Mouse (Mus musculus) stomach, postnatal 0 days (tissue): ENCODE measurements around the gene Cct3. TPM values are rescaled to one million over a fixed set of nuclear protein-coding genes. Genes with fewer than 3 reads are reported as not detected.
A peak's percentile ranks its signal among the peaks of the same experiment; 100 is the strongest.

Experiments
- ATAC-seq: fragments of 200-750 bp; cut with Nextera tagmentation; 2 replicates; pipeline ENCODE4 v1.8.0; 2017; ENCODE audit not compliant: low FRiP score, low TSS enrichment
- DNase-seq: peaks from one replicate; pipeline ENCODE4 v3.0.0-alpha.2; 2016; ENCODE audit warnings: low spot score
- H3K27ac ChIP-seq: fragments of 300-500 bp; sonication (generic); replicated peaks from 2 replicates; pipeline ENCODE4 v1.5.1; 2014; ENCODE audit warnings: mild to moderate bottlenecking, control low read depth
- H3K27me3 ChIP-seq: fragments of 300-500 bp; sonication (generic); 2 replicates; pipeline ENCODE4 v1.6.1; 2014; ENCODE audit warnings: low read length; ENCODE audit not compliant: control insufficient read depth, insufficient read depth
- H3K36me3 ChIP-seq: fragments of 300-500 bp; sonication (generic); 2 replicates; pipeline ENCODE4 v1.6.1; 2014; ENCODE audit warnings: low read length, mixed read lengths; ENCODE audit not compliant: control insufficient read depth, insufficient read depth
- H3K4me1 ChIP-seq: fragments of 300-500 bp; sonication (generic); replicated peaks from 2 replicates; pipeline ENCODE4 v1.6.1; 2014; ENCODE audit warnings: antibody characterized with exemption; ENCODE audit not compliant: control insufficient read depth, insufficient read depth
- H3K4me2 ChIP-seq: fragments of 300-500 bp; sonication (generic); replicated peaks from 2 replicates; pipeline ENCODE4 v1.6.1; 2014; ENCODE audit warnings: low read depth, mild to moderate bottlenecking, control low read depth, moderate library complexity
- H3K4me3 ChIP-seq: fragments of 300-500 bp; sonication (generic); 2 replicates; pipeline ENCODE4 v1.5.1; 2014; ENCODE audit warnings: low read depth, low read length, control low read depth
- H3K9ac ChIP-seq: fragments of 300-500 bp; sonication (generic); 2 replicates; pipeline ENCODE4 v1.6.1; 2014; ENCODE audit warnings: mild to moderate bottlenecking, low read length, control low read depth, mixed read lengths
- H3K9me3 ChIP-seq: fragments of 300-500 bp; sonication (generic); 2 replicates; pipeline ENCODE4 v1.6.1; 2016; ENCODE audit warnings: low read length; ENCODE audit not compliant: control insufficient read depth
- CTCF ChIP-seq: IDR thresholded peaks from 2 replicates; pipeline ENCODE4 v1.5.1; 2016; ENCODE audit warnings: antibody characterized with exemption, low read depth, mild to moderate bottlenecking, moderate library complexity
- EP300 ChIP-seq: optimal IDR thresholded peaks from 2 replicates; pipeline ENCODE3; 2016; ENCODE audit warnings: antibody characterized with exemption
- WGBS: fragments of 180-500 bp; shearing (Covaris S2); extraction: QIAGEN DNeasy Blood & Tissue Kit; methylation state at CpG from one replicate; pipeline ENCODE4 v1.1.7; 2014; 5-methylcytosine and 5-hydroxymethylcytosine counted together
- polyA plus RNA-seq: library from polyadenylated mRNA; unstranded; fragments of >200 nt; fragmentation: Nextera tagmentation; extraction: Ambion mirVana; gene quantifications from 2 replicates; pipeline ENCODE4 v1.2.1, GENCODE M21; 2015

The Cct3 gene
- polyA plus RNA-seq: 230 and 233 TPM in 2 replicates

- Histone ChIP-seq H3K36me3 (peaks cover 7% of the 10 kb centered on the region), H3K4me1 (no peaks in the 10 kb centered on the region), H3K27me3 (no peaks in the 10 kb centered on the region), H3K9ac (peak within 1 kb of the TSS; percentile 82), H3K4me3 (peak within 1 kb of the TSS; percentile 79), H3K9me3 (no peaks in the 10 kb centered on the region), H3K4me2 (peak within 1 kb of the TSS; percentile 62), H3K27ac (peak within 1 kb of the TSS; percentile 93)
- under 1% methylated on average over 44 of the region's 44 CpGs for WGBS
- peak; percentile 95 for DNase-seq
- TF ChIP-seq CTCF: peak; percentile 50
- no peak for TF ChIP-seq EP300
- peak; percentile 99 for ATAC-seq
Measured at GRCm38 (mm10) chr3:88296561-88297318, at the start of gene Cct3, which contains the start of gene Tsacc. Gene Cct3 (plus strand): TSS chr3:88297116. Gene Tsacc (minus strand): TSS chr3:88296999.

- Histone ChIP-seq H3K4me1 (no peaks in the 10 kb centered on the region), H3K27ac (no peak overlapping the region), H3K4me2 (no peak overlapping the region), H3K4me3 (no peak overlapping the region), H3K9ac (no peak overlapping the region), H3K36me3 (no peaks in the 10 kb centered on the region), H3K27me3 (peaks cover 3% of the 10 kb centered on the region; the same call in 1 of the 2 replicates), H3K9me3 (no peaks in the 10 kb centered on the region)
- TF ChIP-seq CTCF (no peak), EP300 (no peak)
- ATAC-seq (peak; percentile 22; the same call in 1 of the 2 replicates), DNase-seq (no peak)
- 33% methylated on average over 9 of the region's 9 CpGs for WGBS
Measured at GRCm38 (mm10) chr3:88247666-88248065, 49.2 kb upstream of the Cct3 start.

GRCm38 (mm10) chr3:88248406-88248805, 48.5 kb upstream of the Cct3 start:
- no peaks in the 10 kb centered on the region for H3K36me3 ChIP-seq
- DNase-seq: no peak

GRCm38 (mm10) chr3:88252739-88253138, 44.2 kb upstream of the Cct3 start:
- Histone ChIP-seq H3K4me2 (no peak overlapping the region), H3K9ac (no peak overlapping the region), H3K9me3 (no peaks in the 10 kb centered on the region), H3K4me1 (no peaks in the 10 kb centered on the region), H3K36me3 (no peaks in the 10 kb centered on the region), H3K27ac (no peak overlapping the region), H3K27me3 (no peaks in the 10 kb centered on the region; the same call in 1 of the 2 replicates), H3K4me3 (no peak overlapping the region)
- TF ChIP-seq EP300 (no peak), CTCF (no peak)
- 73% methylated on average over 6 of the region's 6 CpGs for WGBS
- no peak for ATAC-seq
- no peak for DNase-seq

More at GRCm38 (mm10) chr3:88248406-88248805, 48.5 kb upstream of the Cct3 start:
- no peak for ATAC-seq
- no peak overlapping the region for H3K4me3 ChIP-seq
- H3K4me1 ChIP-seq: no peaks in the 10 kb centered on the region
- H3K4me2 ChIP-seq: no peak overlapping the region
- no peak overlapping the region for H3K27ac ChIP-seq
- H3K9me3 ChIP-seq: no peaks in the 10 kb centered on the region
- no peak overlapping the region for H3K9ac ChIP-seq
- 83% methylated on average over 11 of the region's 11 CpGs for WGBS
- H3K27me3 ChIP-seq: peaks cover 2% of the 10 kb centered on the region; the same call in 1 of the 2 replicates
- TF ChIP-seq CTCF (no peak), EP300 (no peak)

GRCm38 (mm10) chr3:88254268-88254926, 42.5 kb upstream of the Cct3 start, which contains the start of gene Rhbg:
Gene Rhbg (minus strand): TSS chr3:88254709.
- peak; percentile 87 for DNase-seq
- Histone ChIP-seq H3K27me3 (no peaks in the 10 kb centered on the region; the same call in 1 of the 2 replicates), H3K9me3 (no peaks in the 10 kb centered on the region), H3K9ac (peak within 1 kb of the TSS; percentile 38), H3K4me1 (no peaks in the 10 kb centered on the region), H3K27ac (no peak within 1 kb of the TSS), H3K4me3 (peak within 1 kb of the TSS; percentile 49), H3K36me3 (no peaks in the 10 kb centered on the region), H3K4me2 (peak within 1 kb of the TSS; percentile 68)
- TF ChIP-seq EP300 (no peak), CTCF (no peak)
- WGBS: 4% methylated on average over 34 of the region's 34 CpGs
- peak; percentile 79 for ATAC-seq
